Mouse (Mus musculus): ENCODE measurements around the gene Cnpy3. TPM values are rescaled to one million over a fixed set of nuclear protein-coding genes. Genes with fewer than 3 reads are reported as not detected.
"Not testable (repeated sequence)": the region's sequence is repeated elsewhere in the genome, so short reads cannot be mapped to it uniquely, and the experiment has no call there.

The Cnpy3 gene
- total RNA-seq, 4 experiments from 2014 or later: 17.2 to 22.1 (median 18.4) TPM

DNA sequence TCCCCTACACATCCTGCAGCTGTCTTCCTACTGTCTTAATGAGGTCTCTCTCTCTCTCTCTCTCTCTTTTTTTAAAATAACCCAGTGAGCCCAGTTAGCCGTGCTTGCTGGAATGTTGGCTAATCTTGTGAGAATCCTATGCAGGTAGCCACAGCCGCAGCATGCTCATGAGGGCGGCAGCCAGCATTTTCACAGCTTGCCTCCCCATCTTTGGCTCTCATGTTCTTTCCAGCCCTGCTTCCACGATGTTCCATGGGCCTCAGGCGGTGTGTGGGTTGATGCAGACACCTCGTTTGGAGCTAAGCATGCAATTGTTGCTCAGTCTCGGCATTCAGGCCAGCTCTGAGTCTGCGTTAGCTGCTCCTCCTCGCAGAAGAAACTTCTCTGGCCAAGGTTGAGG lies 12.9 kb upstream of the Cnpy3 start:
- not testable (repeated sequence) for DNase-seq (ENCODE audit: low spot score)

DNA sequence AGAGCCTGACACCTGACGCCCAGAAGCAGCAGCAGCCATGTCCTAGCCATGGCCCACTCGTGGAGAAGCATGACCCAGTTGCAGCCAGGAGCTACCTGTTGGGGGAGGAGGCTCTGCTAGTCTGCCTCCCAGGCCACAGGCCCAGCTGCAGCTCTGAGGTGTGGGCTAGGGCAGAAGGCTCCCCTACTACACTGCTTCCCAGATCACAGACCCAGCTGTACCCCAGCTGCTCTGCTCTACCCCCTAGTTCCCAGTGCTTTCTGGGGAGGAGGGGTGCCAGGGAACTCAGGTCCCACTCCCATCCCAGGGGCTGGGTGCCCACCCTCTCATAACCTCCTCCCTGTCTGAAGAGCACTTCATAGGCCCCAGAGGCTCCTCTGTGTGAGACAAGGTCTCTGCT lies 11.5 kb upstream of the Cnpy3 start, which contains the start of gene Ptcra:
Gene Ptcra (minus strand): TSS at position 169 of the 400 bp plus-strand sequence.
- no peak for DNase-seq (ENCODE audit: low spot score)

DNA sequence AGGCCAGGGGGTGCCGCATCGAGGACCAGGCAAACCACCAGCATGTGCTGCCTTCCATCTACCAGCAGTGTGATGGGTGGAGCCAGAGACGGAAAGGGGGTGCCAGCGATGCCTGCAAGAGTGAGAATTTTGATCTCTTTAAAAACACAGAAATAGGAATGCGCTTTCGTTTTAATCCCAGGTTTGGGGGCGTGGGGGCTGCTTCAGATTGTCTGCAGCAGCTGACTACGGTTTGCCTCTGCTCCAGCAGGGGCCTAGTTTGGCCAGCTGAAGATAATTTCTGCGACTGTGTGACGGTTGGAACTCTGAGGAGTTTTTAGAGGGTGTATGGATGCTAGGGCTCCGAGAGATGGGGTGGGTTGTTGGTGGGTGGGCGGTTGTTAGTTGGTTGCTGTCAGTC lies 6.7 kb upstream of the Cnpy3 start:
- DNase-seq (ENCODE audit: low spot score): no peak

DNA sequence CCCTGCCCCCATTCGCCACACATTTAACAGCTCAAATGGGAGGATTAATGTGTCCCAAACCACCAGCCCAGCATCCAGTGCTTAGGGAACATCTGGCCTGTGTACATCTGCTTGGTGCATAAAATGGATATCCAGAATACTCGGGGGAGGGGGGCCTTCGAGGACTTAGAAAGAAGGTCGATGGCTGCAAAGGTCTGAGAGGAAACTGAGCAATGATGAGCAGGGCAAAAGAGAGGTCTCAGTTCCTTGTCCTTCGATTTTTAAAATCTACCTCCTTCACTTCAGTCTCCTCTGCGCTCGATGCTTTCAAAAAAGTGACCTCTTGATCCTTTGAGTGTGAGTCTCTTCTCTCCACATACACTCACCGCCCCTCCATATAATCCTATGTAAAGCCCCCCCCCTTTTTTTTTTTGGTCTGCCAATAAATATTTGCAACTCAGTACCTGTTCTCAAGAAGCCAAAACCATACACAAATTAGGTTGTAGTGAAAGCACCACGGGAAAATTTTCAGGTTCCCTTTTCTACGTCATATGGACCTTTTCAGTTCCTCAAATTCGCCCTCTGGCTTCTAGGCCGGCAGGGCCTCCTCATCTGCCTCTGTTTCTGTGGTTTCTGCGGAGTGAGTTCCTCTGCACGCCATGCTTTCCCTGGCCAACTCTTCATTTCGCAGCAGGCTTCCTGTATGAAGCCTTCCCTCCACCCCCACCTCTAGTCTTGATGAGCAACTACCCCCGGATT lies 789 bp downstream of the Cnpy3 start:
- DNase-seq (ENCODE audit: low spot score): peak; percentile 69

DNA sequence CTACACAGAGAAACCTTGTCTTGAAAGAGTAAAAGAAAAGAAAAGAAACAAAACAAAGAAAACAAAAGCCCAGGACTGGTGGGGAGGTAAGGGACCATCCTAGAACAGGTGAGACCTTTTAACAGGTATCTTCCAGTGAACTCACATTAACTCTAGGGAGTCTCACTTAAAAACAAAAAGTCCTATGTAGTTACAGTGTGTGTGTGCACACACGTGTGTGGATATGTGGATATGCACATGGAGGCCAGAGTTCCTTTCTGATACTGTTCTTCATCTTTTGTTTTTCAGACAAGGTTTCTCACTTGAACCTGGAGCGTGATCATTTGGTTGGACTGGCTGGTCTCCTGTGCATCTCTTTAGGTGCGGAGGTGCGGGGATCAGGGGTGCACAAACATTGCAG lies 1.4 kb downstream of the Cnpy3 start:
- DNase-seq (ENCODE audit: low spot score): no peak

DNA sequence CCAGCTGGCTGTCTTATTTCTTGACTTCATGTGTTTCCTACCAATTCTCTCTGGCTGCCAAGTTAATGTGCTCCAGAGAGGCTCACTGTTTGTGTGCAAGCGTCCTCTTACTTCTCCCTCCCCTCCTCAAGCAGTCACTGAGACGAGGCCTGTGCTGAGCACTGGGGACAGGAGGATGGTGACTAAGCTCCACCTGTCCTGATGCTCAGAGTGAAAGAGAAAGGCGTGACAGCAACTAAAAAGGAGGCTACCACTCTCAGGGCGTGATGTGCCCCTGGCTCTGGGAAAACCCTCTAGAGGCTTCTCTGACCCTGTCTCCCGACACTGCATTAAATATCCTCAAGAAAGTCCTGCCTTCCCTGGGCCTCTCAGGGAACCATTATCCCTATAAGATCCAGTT lies 2.7 kb downstream of the Cnpy3 start:
- no peak for DNase-seq (ENCODE audit: low spot score)

DNA sequence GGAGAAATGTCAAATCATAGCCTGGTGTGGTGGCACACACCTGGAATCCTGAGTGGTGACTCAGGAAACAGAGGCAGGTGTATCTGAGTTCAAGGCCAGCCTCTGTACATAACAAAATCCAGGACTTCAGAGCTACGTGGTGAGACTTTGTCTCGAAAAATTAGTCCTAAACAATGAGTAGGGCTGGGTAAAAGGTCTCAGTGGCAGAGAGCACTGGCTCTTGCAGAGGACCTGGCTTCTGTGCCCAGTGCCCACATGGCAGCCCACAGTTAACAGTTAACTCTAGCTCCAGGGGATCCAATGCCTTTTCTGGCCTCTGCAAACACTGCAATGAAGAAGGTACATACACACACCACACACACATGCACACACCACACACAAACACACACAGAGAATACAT lies 4.2 kb downstream of the Cnpy3 start:
- DNase-seq (ENCODE audit: low spot score): no peak

DNA sequence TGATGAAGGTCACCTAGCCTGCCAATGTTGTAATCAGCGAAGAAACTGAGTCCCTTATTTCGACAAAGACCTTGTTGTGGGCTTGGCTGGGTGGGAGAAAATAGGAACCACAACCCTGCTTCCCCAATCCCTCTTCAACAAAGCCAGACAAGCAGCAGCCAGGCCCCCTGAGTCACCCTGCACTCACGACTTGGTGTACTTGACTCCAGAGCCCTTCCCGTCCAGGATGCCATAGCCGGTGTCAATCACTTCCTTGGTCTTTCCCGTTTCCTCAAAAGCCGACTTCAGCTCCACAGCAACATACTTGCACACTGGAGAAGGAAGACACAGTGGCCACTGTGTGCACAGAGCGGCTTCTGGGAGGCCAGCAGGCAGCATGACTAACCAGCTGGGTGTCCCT lies 4.8 kb downstream of the Cnpy3 start:
- DNase-seq (ENCODE audit: low spot score): no peak

DNA sequence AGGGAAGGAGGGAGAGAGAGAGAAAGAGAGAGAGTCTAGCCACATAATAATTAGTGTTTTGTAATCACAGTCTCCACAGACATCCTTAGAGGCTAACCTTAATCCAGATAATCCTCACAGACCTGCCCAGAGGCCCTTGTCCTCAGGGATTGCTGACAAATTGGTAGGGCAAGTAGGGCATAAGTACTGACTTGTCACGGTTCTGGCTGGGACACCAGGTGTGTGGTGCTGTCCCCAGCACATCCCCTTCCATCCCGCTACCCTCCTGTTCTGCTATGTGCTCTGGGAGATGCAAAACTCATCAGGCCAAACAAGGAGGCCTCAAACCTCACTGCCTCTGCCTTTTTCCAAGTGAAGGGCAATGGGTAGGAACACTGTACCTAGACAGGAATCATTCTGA lies 6.5 kb downstream of the Cnpy3 start:
- DNase-seq (ENCODE audit: low spot score): no peak

DNA sequence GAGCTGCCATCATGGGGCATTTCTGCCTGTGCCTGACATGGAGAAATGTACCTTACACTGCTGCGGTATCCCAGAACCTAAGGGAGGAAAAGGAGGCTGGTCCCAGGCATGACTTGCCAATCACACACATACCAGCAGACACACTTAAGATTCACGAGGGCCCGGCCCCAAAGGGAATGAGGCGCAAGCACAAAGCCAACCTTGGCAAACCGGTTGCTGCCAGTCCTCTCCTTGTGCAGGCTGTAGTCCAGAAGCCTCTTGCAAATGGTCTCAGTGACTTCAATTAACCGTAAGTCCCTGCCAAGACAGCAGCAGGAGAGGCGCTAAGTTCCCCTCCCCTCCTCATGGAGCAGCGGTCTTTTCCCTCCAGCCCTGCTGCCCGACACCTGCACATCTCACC lies 9.0 kb downstream of the Cnpy3 start:
- no peak for DNase-seq (ENCODE audit: low spot score)

DNA sequence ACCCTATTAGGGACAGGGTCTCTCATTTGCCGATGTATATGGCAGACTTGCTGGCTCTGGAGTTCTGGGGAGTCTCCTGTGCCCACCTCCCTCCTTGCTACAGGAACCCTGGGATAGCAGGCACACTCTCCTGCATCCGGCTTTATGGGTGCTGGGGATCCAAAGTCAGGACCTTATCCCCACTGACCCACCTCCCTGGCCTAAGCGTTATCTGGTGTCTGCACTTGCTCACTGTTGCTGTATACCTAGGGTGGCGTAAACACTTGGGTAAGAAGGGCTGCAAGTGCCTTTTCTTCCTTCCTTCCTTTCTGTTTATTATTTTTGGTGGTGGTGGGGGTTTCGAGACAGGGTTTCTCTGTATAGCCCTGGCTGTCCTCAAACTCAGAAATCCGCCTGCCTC lies 10.7 kb downstream of the Cnpy3 start:
- no peak for DNase-seq (ENCODE audit: low spot score)

DNA sequence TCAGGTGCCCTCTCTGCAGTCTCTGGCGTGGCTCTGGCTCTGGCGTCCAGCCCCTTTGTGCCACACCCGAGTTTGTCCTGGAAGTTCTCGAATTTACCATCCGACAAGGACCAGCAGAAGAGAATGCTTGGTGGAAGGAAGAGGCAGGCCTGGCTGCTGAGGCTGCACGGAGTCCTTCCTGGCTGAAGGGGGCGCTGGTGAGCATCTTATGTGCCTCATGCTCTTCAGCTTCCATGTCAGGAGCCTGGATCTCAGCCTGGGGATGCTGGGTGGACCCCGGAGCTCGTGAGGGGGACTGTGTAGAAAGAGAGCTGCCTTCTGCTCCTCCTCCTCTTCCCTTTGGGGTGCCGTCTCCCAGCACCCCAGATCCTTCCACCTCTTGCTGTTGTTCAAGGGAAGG lies 15.9 kb downstream of the Cnpy3 start:
- no peak for DNase-seq (ENCODE audit: low spot score)

DNA sequence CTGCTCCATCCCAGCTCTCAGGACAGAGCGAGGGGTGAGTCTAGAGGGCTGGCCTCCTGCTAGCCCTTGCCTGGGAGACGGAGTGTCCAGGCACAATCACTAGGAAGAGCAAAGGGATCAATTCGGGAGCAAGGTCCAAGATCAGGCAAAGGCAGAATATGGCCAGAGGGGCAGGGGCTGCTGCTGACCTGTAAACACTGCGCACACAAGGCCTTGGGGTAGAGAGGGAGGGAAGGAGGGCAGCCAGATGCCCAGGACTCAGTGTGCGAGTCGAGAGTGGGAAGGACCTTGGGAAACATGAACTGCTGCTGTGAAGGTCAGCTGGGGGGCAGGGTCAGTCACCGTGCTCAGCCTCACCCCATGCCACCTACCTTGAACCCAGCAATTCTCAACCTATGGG lies 16.7 kb downstream of the Cnpy3 start:
- no peak for DNase-seq (ENCODE audit: low spot score)

DNA sequence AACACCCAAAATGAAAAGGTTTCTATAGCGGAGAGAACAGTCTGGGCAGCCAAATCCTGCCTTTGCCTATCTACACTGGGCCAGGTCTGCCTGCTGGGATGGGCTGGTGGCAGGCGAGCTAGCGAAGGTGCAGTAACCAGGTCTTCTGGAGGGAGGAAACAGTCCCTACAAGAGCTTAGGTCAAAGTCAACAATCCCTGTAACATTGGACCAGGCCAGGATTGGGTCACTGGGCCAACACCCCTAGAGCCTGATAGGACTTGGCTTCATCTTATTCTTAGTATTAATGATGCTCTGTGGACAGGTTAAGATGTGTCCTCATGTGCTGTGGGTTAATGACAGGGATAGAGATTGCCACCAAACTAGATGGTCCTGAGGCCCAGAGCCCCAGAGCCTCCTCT lies 18.0 kb downstream of the Cnpy3 start:
- DNase-seq (ENCODE audit: low spot score): no peak

DNA sequence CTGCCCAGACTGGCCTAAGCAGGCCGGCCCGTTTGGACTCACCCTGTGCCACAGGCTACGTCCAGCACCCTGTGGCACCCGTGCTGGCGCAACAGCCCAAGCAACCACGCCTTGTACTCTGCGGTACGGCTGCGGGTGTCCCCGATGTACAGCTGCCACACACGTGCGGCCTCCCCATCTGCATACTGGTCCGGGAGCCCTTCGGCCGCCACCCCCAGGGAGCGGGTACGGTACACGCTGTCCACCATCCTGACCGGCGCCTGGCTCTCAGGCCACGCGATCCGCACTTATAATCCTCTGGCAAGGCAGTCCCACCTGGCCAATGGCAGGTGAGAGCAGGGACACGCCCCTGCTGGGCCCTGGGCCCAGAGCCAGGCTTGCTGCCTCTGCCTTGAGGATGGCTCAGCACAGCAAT lies 23.1 kb downstream of the Cnpy3 start, which contains the start of gene Gnmt:
Gene Gnmt (minus strand): TSS at position 265 of the 415 bp plus-strand sequence.
- no peak for DNase-seq (ENCODE audit: low spot score)

DNA sequence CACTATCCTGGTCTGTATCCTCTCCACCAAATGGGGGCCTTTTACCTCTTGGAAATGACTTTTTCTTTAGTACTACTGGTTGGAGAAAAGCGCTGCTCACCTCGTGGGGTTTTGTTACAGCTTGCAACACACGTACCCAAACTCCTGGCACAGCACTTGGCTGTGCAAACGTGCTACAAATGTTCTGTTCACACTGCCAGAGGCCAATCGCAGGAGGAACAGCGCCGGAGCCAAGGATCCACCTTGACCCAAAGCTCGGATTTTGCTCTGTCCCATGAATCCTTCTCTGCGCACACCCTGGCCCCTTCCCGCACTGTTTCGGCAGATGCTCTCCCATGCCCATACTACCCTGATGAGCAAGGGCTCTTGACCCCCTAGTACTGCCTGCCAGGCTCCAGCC lies 23.5 kb downstream of the Cnpy3 start:
- DNase-seq (ENCODE audit: low spot score): no peak

DNA sequence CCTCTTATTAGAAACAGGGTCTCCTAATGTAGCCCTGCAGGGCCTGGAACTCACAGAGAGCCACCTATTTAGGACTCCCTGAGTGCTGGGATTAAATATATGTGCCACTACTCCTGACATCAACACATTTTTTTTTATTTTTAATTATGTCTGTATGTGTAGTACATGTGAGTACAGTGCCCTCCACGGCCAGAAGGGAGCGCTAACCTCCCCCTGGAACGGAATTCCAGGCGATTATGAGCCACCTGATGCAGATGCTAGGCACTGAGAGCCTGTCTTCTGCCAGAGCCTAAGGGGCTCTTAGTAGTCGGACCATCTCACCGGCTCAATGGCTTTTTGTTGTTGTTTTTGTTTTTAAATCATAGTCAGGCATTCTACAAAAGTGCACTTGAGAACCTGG lies 24.0 kb downstream of the Cnpy3 start:
- no peak for DNase-seq (ENCODE audit: low spot score)

DNA sequence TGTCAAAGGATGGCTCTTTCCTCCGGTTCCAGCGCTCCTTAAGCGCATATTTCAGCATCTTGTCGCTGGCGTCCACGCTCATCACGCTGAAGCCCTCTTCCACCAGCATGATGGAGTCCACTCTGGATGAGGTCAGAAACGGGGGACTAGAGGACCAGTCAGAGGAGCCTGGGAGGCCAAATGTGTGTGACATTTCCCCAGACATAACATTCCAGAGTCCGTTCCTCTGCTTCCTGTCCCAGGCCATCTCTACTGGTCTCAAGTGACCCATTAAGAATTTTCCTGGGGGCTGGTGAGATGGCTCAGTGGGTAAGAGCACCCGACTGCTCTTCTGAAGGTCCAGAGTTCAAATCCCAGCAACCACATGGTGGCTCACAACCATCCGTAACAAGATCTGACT lies 24.7 kb downstream of the Cnpy3 start:
- no peak for DNase-seq (ENCODE audit: low spot score)

DNA sequence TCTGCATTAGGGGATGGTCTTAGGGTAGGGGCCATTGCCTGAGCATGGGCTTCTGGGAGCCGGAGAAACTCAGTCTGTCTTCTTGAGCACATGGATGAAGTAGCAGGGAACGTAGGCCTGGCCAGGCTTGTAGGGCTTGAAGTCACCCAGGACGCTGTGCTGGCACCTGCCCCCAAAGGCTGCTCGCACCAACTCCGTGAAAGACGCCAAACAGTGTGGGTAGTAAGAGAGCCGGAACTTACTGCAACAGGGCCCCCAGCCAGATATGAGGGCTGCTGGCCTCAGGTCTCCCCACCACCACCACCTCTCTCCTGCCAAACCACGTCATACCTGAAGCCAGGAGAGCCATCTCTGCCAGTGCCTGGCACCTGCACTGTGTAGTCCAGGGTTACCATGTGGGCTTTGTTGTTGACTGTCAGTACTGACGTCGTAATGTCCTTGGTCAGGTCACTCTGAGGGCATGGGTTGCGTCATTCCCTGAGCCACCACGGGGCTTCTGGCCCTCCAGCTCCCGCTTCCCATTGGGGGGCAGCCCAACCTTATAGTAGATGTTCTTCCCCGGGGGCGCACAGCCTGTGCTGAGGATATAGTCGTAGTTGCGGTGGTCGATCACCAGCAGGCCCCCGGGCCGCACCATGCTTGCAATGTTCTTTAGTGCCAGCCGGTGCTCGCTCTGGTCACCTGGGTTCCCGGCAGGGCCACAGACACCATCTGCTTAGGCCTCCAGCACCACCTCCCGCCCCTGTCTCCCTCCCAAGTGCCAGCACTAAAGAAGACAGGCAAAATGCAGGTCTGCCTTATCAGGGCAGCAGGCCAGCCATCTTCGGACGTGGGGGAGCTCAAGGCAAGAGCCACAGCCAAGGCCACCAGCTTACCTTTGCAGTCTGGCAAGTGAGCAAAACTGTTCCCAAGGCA lies 26.0 kb downstream of the Cnpy3 start:
- no peak for DNase-seq (ENCODE audit: low spot score)

DNA sequence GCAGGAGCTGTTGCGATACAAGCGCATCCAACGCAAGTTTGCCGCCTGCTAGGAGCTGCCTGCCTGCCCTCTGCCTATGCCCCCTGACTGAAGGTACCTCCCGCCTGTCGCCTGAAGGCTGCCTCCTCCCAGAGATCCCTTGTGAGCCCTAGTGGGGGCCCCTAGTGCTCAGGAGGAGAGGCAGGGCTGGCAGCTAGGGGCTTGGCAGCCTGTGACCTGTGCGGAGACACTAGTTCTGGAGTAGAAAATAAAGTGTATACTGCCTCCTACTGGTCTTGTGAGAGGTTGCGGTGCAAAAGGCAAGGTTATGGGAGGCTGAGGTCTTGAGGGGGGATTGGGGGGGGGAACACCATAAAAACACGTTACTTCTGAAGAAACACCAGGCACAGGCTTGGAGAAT lies 26.7 kb downstream of the Cnpy3 start:
- DNase-seq (ENCODE audit: low spot score): no peak

DNA sequence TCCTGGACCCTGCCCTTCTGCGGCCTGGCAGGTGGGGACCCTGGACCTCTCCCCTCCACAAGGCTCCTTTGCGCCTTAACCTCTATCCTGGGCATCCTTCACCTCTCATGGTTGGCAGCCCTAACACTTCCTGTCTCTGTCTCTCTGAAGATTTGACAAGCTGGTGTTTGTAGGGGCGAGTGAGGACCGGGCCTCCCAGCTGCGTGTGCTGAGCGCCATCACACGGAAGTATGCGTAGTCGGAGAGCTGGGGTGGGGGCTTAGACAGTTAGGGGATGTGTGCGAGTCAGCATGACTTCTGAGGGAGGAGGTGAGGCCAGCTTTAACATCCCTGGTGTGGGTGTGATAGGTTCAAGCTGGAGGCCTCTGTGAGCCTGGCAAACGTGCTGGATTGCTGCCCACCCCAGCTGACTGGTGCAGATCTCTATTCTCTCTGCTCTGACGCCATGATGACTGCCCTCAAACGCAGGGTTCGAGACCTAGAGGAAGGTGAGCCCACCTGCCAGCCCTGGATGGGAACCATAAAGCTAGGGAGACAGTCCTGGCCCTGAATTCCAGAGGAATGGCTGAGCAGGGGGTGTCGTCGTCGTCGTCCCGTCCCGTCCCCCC lies 27.4 kb downstream of the Cnpy3 start:
- DNase-seq (ENCODE audit: low spot score): no peak

DNA sequence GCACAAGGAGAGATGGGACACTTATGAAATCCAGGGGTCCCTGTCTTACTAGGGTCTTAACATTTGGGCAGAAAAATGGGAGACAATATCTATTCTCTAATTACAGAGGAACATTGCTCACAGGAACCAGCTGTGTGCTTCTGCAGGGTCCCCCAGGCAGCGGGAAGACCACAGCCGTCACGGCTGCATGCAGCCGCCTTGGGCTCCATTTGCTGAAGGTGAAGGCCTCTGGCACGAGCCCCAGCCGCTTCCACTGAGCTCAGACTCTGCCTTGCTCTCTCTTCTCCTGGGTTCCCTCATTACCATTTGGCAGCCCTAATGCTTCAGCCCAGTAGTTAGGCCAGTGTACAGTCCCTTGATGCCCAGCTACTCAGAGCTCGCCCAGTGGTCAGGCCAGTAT lies 30.9 kb downstream of the Cnpy3 start:
- DNase-seq (ENCODE audit: low spot score): no peak

Measured in heart, adult 8-10 months (tissue).